Mouse (Mus musculus): ENCODE measurements around the gene Rfc5.
A peak's percentile ranks its signal among the peaks of the same experiment; 100 is the strongest.
"Not testable (repeated sequence)": the region's sequence is repeated elsewhere in the genome, so short reads cannot be mapped to it uniquely, and the experiment has no call there.

Gene Rfc5

GRCm38 (mm10) chr5:117388877-117389276 lies at the start of gene Rfc5:
Gene Rfc5 (minus strand): TSS chr5:117389047.
- peak; percentile 94 for DNase-seq

GRCm38 (mm10) chr5:117433501-117433900 lies 44.7 kb upstream of the Rfc5 start:
- DNase-seq, result not testable (repeated sequence)

- DNase-seq, result no peak
These were observed 28.6 kb upstream of the Rfc5 start for GRCm38 (mm10) chr5:117417442-117417841.

- no peak for DNase-seq
These were observed 26.4 kb upstream of the Rfc5 start for GRCm38 (mm10) chr5:117415011-117415912.

- no peak for DNase-seq
These were observed 25.8 kb upstream of the Rfc5 start for GRCm38 (mm10) chr5:117414611-117415010.

- DNase-seq, result peak; percentile 56
These were observed 25.0 kb upstream of the Rfc5 start, which contains the start of gene Ksr2 for GRCm38 (mm10) chr5:117413507-117414501. Gene Ksr2 (plus strand): TSS chr5:117414000.

GRCm38 (mm10) chr5:117409369-117409768 lies 20.5 kb upstream of the Rfc5 start:
- DNase-seq, result no peak

GRCm38 (mm10) chr5:117408216-117408615 lies 19.4 kb upstream of the Rfc5 start:
- DNase-seq, result peak; percentile 65

GRCm38 (mm10) chr5:117404671-117405070 lies 15.8 kb upstream of the Rfc5 start:
- not testable (repeated sequence) for DNase-seq

GRCm38 (mm10) chr5:117403609-117404008 lies 14.8 kb upstream of the Rfc5 start:
- no peak for DNase-seq

- no peak for DNase-seq
These were observed 10.4 kb upstream of the Rfc5 start for GRCm38 (mm10) chr5:117399281-117399680.

- no peak for DNase-seq
These were observed 9.2 kb upstream of the Rfc5 start for GRCm38 (mm10) chr5:117398007-117398550.

GRCm38 (mm10) chr5:117397371-117397770 lies 8.5 kb upstream of the Rfc5 start:
- DNase-seq, result no peak

GRCm38 (mm10) chr5:117396596-117397014 lies 7.8 kb upstream of the Rfc5 start:
- DNase-seq, result no peak

GRCm38 (mm10) chr5:117395834-117396233 lies 7.0 kb upstream of the Rfc5 start:
- DNase-seq, result no peak

- no peak for DNase-seq
These were observed 2.0 kb upstream of the Rfc5 start for GRCm38 (mm10) chr5:117390895-117391294.

- peak; percentile 82 for DNase-seq
These were observed 523 bp downstream of the Rfc5 start for GRCm38 (mm10) chr5:117388296-117388751.

GRCm38 (mm10) chr5:117383198-117383597 lies 5.6 kb downstream of the Rfc5 start:
- DNase-seq, result no peak

GRCm38 (mm10) chr5:117381785-117382184 lies 7.1 kb downstream of the Rfc5 start:
- DNase-seq, result no peak

- no peak for DNase-seq
These were observed 8.6 kb downstream of the Rfc5 start for GRCm38 (mm10) chr5:117380199-117380598.

- DNase-seq, result not testable (repeated sequence)
These were observed 11.1 kb downstream of the Rfc5 start for GRCm38 (mm10) chr5:117377731-117378130.

GRCm38 (mm10) chr5:117376331-117376761 lies 12.5 kb downstream of the Rfc5 start:
- DNase-seq, result no peak
